Mouse (Mus musculus) cerebellum, adult 18-20 months (tissue): Measurements from ENCODE around the gene Kat5.

Experiments used
- DNase-seq, 2 experiments: peaks; one replicate each; pipeline ENCODE4 v3.0.0; 2021

The Kat5 gene

DNA sequence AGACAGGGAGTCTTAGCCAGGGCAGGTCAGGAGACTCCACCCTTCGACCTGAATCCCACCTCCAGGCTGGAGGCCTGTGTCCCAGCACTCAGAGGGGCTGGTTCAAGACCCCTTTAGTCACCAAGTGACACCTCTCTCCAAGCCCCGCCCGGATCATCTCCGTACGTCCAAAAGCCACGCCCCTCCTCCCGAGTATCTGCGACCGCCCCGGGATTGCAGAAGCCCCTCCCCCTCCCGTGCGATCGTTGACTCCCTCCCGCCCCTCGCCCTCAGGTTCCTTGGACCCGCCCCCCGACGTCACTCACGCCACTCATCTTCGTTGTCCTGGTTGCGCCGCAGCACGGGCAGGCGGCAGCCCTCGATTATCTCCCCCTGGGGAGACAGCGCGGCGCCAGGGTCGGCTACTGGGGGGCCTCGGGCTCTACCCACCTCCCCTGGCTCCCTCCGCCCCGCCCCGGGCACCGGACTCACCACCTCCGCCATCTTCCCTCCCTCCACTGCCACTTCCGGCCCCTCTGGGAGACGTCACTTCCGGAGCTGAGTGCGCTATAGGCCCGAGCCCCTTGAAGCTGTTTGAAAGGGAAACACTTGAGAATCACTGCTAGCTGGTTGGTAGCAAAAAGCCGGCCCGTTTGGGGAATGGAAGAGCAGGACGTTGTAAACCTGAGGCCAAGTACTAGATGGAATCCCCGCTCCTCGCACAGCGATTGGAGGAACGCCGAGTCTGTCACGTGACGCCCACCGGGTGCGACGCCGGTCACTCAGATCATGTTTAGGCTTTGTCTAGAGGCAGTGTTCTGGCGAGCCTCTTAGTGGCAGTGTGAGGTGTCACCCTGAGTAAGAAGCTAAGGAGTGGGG is at the start of gene Kat5:
TSS of gene Kat5 (minus strand) at position 691 of the 858 bp plus-strand sequence.
- DNase-seq: peak; percentile 92 to 94

DNA sequence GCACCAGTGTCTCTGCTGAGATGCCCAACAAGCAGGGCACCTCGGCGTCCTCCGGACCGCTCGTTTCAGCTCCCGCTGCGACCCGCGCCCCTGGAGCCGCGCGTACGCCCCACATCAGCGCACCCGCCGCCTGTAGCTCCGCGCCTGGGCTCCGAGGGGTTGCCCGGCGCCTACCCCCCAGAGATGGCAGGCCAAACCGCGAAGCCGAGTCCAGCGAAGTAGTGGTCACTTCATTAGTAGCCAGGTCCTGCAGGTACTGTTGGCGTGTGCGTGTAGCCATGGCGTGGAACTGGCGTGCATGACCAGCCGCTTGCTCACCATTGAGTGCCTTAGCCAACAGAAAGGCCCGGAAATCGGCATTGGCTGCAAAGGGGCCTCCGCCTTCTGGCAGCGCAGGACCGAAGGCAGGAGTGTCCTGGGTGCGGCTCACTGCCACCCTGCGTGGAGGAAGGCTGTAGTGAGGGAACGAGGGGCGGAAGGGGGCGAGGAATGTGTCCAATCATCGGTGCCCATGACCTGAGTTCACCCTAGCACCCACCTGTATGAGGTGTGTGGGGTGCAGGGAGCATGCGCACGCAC is 44.8 kb upstream of the Kat5 start:
- DNase-seq: no peak

DNA sequence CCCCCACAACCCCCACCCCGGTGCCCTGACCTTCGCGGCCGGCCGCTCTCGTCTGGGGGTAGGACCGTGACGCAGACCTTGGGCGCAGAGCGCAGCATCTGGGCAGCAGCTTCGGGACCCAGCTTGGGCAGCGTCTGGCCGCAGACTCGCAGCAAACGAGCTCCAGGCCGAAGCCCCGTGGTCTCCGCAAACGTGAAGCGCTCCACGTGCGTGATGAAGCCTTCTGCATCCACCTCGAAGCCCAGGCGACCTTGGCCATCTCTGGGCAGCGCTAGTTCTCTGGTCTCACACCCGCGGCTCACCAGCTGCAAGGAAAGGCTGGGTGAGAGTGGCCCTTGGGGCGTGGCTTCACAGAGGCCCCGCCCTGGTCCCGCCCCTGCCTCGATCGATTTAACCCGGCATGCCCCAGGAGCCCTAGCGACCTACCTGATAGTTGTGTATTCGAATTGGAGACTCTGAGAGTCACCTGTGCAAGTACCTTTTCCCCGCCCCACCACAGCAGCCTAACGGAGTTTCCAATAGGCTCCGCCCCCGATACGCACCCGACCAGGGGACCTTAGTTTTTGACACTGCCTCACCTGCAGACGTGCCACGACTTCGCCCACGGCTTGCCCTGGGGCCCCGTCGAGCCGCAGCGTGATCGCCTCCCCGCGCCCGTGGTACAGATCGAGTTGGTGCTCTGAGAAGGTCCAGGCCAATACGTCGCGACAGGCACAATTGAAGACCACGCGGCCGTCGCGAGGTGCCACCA is 44.1 kb upstream of the Kat5 start:
- DNase-seq: no peak

DNA sequence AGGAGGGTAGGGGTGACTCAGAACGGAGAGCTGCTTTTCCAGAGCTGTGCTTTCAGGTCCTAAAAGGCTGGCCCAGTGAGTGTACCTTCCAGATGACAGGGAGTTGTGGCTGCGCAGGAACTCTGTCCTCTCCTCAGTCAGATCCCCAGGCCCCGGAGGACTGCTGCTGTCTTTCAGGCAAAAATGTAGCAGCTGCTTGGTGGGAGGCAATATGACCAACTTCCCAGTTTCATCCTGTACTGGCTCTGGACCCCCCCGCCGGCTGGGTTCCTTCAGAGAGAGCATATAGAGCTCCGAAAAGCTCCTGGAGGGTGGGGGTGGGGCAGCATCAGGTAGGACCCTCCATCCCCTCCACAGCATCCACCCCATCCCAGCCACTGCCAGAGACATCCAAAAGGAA is 42.5 kb upstream of the Kat5 start:
- no peak for DNase-seq

DNA sequence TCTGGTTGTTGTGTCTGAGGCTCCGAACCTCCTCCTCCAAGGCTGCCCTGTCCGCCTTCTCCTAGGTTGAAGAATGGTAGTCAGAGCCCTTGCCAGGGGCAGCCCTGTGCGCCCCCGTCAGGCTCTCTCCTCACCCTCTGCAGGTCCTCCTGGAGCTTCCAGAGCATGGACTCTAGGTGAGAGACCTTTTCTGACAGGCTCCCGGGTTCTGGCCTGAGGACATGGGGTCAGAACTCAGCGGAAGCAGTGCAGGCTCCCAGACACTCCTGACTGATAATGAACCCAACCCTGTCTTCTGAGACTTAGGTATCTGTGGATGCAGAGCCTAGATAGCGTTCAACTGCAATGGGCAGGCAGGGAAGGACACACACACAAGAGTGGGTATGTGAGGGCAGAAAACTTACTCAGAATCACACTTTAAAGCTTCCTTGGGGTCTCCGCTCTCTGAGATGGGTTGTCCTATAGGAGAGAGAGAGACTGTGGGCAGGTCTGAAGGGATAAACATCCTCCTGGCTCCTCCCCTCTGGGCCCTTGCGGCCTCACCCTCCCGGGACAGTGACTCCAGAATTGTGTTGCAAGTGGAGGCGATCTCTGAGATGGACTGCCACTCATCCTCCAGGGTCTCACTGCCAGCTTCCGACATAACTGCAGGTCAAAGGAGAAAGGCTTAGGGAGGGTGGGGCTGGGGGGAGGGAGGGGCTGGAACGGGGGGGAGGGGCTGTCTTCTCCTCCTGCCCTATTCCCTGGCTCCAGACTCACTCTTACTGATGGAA is 41.7 kb upstream of the Kat5 start:
- no peak for DNase-seq

DNA sequence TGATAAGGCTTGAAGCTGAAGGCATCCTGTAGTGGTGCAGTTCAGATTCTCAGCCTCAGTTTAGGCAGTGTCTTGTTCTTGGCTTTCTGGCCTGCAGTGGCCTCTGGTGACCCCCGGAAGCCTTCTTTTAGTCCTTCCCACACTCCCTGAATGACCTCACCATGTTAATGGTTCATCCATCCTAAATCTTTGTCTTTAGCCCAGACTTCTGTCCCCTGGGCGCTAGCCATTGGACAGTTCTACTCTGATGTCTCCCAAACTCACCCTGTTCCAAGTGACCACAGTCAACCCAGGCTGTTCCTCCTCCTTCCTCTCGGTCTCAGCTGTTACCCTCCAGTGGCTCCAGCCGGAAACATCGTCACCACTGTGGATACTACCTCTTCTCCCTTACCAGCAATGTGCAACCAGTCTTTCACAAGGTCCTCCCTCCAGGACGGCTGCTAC is 39.3 kb upstream of the Kat5 start:
- no peak for DNase-seq

DNA sequence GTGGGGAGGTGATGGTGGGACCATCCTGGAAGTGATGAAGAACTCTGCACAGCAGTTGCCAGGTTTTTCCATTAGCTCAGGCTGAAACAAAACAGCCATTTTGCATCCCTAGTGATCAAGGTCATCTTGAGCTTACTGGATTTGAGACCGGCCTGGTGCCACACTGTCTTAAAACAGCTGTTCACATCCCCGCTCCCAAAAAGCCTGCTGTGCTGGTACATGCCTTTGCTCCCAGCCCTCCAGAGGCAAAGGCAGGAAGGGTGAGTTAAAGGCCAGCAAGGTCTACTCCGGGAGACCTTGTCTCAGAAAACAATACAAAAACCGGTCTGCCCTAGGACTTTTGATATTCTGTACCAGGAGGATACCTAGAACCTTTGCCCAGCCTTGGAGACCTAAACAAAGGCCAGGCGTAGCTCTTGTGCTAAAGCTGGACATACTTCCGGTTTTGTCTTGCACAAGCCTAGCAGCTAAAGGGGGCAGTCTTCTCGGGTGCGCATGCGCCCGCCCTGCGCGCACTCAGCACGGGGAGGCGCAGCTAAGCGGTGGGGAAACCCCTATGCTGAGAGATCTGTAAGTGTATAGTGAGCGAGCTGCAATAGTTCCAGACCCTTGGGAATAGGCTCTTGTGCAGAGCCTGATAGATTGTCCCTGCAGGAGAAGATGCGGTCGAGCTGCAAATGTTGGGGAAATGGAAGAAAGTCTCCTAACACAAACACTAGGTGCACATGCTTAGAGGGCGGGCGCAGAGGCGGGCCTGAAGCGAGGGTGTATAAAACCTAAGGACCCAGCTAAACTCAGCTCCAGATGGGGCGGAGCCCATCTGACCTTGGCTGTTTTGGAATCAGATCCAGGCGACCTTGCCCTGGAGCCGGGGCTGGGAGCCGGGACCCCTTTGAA is 38.6 kb upstream of the Kat5 start:
- DNase-seq: peak; percentile 59 to 69

DNA sequence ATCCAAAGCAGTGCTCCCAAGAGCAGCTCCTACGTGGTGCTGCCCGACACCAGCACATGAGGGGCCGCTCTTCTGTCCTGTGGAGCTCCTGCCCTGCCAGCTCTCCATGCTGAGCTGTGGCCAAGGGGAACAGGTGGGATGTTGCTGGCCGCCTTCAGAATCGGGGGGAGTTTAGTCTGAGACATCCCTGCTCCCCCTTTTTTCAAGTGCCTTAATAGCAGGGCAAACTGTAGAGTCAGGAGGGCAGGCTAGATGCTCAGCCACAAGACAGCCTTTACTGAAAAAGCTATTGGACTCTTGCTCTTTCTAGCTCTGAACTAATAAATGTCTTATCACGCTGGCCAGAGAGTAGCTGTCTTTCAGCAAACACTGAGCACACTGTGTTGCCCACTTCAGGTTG is 37.8 kb upstream of the Kat5 start:
- DNase-seq: no peak

DNA sequence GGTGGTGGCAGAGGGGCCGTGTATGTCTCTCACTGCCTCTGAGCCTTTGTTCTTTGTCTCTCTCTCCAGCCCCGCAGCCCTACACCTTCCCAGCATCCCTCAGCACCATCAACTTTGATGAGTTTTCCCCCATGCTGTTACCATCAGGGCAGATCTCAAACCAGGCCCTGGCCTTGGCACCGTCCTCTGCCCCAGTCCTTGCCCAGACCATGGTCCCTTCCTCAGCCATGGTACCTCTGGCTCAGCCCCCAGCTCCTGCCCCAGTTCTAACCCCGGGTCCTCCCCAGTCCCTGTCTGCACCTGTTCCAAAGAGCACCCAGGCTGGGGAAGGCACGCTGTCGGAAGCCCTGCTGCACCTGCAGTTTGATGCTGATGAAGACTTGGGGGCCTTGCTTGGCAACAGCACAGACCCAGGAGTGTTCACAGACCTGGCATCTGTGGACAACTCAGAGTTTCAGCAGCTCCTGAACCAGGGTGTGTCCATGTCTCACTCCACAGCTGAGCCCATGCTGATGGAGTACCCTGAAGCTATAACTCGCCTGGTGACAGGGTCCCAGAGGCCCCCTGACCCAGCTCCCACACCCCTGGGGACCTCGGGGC is 36.8 kb upstream of the Kat5 start:
- no peak for DNase-seq

DNA sequence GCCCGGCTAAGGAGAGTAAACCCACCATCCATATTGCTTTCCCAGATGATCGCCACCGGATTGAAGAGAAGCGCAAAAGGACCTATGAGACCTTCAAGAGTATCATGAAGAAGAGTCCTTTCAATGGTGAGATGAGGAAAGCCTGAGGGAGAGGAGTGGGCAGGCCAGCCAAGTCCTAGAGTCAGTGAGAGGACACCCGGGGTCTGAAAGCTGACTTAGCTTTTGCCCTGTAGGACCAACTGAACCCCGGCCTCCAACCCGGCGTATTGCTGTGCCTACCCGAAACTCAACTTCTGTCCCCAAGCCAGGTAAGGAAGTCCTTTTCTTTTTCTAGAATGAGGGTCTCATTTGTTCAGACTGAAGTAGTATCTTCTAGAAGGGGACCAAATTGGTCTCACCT is 35.2 kb upstream of the Kat5 start:
- DNase-seq: no peak

DNA sequence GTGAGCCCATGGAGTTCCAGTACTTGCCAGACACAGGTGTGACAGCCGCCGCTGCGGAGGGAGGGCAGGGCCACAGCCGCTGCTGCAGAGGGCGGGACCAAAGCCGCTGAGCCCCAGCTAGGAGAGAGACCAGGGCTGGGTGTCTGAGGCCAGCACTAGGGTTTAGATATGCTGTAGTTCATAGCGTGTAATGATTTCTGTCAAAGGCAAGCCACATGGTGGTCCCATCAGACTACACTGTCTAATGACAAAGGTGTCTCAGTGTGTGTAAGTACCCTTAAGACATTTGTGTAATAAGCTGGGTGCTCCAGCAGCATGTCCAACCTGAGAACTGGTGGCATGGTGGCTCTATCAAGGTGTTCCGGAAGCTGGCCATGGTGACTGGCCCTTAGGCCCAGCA is 31.6 kb upstream of the Kat5 start:
- DNase-seq: no peak

DNA sequence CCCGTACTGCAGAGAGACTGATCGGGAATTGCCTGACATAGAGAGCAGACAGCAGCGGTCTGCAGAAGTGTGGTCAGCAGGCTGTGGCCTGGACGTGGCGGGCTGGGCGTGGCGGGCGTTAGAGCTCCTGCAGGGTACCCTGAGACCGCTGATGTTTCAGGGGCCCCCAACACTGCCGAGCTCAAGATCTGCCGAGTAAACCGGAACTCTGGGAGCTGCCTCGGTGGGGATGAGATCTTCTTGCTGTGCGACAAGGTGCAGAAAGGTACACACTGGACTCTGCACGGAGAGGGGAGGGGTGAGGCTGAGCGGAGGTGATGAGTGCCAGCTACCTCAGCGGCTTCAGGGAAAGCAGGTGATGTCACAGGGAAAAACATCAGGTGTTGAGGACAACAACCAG is 31.0 kb upstream of the Kat5 start:
- DNase-seq: no peak

DNA sequence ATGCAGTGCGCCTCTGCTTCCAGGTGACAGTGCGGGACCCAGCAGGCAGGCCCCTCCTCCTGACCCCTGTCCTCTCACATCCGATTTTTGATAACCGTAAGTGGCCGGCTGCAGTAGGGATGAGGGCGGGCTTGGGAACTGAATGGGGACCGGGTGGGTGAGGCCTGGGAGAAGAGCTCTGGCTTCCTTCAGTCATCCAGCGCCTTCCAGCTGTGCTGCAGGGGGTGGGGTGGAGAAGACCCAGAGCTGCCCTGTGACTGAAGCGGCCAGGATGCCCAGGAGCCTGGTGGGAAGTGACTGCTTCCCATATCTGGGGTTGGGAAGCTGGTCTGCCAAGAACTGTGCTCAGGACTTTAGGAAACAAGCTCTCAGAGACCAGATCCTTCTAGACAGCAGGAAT is 30.3 kb upstream of the Kat5 start:
- DNase-seq: no peak

DNA sequence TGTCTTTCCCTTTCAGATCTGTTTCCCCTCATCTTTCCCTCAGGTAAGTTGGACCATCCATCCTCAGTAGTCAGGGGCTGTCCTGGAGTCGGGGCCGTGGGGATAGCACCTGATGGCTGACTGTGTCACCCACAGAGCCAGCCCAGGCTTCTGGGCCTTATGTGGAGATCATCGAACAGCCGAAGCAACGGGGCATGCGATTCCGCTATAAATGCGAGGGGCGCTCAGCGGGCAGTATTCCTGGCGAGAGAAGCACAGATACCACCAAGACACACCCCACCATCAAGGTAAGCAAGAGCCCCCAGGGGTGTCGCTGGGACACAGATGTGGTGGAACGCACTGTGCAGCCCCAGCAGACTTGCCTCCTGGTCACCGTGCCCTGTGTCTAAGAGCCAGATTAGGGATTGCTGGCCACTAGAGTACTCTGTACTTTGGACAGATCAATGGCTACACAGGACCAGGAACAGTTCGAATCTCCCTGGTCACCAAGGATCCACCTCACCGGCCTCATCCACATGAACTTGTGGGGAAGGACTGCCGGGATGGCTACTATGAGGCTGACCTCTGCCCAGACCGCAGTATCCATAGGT is 28.5 kb upstream of the Kat5 start:
- no peak for DNase-seq

DNA sequence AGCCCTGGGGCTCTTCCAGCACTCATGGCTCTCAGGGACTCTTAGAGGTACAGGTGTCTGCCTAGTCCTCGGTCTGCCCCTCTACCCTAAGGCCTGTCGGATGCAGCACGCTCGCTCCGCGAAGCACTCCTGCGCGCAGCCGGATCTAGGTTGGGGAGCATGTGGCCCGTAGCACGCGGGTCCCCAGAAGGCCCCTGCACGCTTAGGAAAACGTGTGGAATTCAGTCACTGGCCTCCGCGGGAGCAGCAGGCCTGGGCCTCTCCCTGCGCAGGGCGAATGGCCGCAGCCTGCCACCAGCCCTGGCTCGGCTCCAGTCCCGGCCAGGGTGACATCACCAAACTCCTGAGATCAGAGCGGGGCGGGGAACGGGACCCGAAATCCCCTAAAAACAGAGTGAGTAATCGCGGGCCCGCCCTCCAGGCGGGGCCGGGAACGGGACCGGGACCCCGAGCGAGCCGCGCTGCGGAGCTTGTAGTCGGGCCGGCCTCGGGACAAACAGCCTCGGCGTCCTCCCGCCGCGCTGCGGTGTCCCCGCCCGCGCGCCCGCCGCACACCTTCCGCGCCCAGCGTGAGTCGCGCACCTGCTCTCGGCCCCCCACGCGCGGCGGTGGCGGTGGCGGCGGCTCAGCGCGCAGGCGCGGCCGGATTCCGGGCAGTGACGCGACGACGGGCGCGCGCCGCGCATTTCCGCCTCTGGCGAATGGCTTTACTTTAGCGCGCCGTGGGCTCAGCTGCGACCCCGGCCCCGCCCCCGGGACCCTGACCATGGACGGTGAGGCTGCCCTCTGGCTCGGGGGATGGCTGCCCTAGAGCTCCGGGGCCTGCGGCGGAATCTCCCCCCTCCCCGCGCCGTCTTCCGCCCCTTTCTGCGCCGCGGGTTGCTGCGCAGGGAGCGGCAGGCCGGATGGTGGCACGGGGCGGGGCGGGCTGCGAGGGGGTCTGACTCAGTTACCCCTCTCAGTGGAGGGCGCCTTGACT is 27.3 kb upstream of the Kat5 start, which contains the start of gene Rela:
TSS of gene Rela (plus strand) at position 415 of the 979 bp plus-strand sequence.
- peak; percentile 94 to 97 for DNase-seq

DNA sequence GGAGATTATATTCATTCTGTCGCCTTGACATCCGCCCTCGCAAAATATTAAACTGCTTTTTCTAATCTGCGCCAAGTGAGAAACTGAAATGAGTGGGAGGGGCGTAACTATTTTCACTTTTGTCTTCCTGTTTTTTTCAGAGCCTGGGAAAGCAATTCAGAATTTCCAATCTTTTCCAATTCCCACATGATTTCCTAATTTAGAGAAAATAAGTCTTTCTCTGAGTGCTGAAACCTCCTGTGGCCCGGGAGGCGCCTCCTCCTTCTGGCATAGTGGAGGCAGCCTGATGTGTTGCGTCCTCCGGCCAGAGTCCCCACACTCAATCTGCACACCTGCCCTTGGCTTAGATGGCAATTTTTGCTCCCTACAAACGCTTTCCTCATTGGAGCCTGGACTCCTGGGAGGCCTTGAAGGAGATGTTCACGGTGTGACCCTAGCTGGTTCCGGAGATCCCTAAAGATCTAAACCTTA is 26.6 kb upstream of the Kat5 start:
- no peak for DNase-seq

DNA sequence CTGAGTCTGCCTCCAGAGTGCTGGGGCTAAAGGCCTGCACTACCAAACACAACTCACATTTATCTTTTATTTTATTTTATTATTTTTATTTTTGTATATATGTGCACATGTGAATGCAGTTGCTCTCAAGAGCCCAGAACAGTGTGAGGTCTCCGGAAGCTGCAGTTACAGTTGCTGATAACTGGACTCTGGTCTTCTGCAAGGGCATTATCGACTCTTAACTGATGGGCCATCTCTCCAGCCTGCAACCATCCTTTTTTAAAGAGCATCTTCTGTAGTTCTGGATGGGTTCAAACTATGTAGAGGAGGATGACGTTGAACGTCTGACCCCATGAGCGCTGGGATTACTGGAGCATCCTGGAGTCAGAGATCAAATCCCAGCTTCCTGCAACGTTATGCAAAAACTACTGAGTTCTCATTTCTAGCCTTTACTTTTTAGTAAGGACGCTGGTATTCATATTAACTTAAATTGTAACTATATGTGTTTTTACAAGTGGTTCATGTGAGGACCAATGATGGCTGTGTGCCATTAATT is 26.1 kb upstream of the Kat5 start:
- DNase-seq: no peak

DNA sequence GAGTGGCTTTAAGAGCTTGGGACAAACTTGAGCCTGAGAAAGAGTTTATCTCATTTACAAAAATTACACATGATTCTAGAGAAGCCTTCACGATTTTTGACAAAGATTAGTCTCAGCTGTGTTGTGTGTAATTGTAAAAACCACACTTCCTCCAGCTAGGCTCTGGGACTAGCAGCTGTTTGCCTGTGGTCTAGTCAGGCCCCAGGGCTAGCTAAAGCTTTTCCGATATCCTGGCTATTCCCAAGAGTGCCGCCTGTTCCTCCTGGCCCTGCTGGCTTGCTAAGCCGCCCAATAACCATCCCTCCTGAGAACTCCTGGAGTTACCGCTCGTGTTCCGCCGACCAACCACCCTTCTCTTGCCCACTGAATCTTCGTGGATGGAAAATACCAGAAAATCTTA is 22.1 kb upstream of the Kat5 start:
- no peak for DNase-seq

DNA sequence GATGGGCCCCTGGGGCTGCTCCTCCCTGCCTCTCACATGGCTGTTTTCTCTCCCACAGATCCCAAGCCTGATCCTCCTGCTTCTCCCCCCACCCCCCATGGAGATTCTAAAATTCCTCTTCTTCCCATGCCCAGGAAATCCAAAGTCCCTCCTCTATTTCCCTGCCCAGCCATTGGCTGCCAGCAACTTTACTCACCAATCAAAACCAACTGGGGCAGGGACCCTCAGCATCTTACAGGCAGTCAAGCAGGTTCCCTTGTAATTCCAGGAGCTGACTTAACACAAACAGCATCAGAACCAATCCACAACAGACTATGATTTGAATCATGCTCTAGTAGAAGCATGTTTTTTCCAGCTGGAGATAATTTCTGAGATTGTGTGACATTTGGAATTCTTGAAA is 19.9 kb upstream of the Kat5 start:
- DNase-seq: no peak
